Mouse (Mus musculus): ENCODE data around the gene Vmp1. TPM values are rescaled to one million over a fixed set of nuclear protein-coding genes. Genes with fewer than 3 reads are reported as not detected.

The Vmp1 gene
- polyA plus RNA-seq, 1 experiment from 2014 or later = 80.8 TPM

DNA sequence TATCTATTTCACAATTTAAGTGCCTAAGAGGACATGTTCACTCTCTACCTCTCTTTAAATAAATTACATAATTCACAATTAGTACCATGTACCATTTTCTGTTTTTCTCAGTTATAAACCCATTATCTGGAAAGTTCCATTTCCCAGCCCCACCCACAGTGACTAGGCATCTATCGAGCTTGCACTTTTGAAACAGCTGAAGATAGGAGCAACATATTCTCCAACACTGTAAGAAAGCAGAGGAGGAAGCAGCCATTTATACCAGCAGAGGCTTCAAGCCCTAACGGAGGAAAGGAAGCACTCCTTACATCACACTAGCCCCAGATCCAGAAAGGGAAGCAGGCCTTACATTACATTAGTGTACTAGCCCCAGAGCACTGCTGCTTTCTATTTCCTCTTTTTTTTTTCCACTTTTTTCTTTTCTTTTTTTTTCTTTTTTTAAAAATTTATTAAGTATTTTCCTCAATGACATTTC is 69.5 kb downstream of the Vmp1 start:
- Histone ChIP-seq H3K4me3 (replicated peaks) (no peak overlapping the region), H3K27me3 (no peaks in the 10 kb centered on the region), H3K36me3 (replicated peaks) (peaks cover 18% of the 10 kb centered on the region), H3K9me3 (replicated peaks) (no peaks in the 10 kb centered on the region), H3K9ac (peak overlapping the region; percentile 35), H3K4me1 (replicated peaks) (peaks cover 56% of the 10 kb centered on the region), H3K27ac (replicated peaks) (peak overlapping the region; percentile 96), H3K4me2 (peak overlapping the region; percentile 53)
- 11% methylated on average over 2 of the region's 2 CpGs for WGBS (ENCODE audit: insufficient replicate concordance)
- peak; percentile 82 for ATAC-seq (ENCODE audit: insufficient read depth)

- Histone ChIP-seq H3K9ac (no peak overlapping the region), H3K36me3 (replicated peaks) (peaks cover 31% of the 10 kb centered on the region), H3K4me1 (replicated peaks) (peaks cover 58% of the 10 kb centered on the region), H3K9me3 (replicated peaks) (no peaks in the 10 kb centered on the region), H3K4me2 (no peak overlapping the region), H3K4me3 (replicated peaks) (no peak overlapping the region), H3K27me3 (no peaks in the 10 kb centered on the region), H3K27ac (replicated peaks) (peak overlapping the region; percentile 16; the same call in 1 of the 2 replicates)
- WGBS (ENCODE audit: insufficient replicate concordance) = 84% methylated on average over 1 of the region's 1 CpGs
- ATAC-seq (ENCODE audit: insufficient read depth) = no peak
Observed at GRCm38 (mm10) chr11:86611991-86612390, 71.6 kb downstream of the Vmp1 start.

DNA sequence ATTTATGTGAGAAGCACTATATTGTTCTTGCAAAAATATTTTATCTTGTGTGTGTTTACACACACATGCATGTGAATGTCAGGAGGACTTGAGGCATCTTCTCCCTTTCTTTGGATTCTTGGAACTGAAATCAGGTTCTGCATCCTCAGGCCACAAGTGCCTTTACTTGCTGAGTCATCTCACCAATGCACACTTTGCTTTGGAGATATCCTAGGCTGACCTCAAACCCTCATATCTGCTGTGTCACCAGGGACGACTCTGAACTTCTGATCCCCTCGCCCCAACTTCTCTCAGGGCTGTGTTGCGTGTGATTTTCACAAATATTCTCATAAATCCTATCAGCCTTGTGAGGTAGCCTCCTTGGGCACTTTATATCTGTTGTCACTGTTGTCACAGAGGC is 73.4 kb downstream of the Vmp1 start:
- peak overlapping the region; percentile 84 for H3K27ac ChIP-seq (replicated peaks)
- H3K36me3 ChIP-seq (replicated peaks) = peaks cover 36% of the 10 kb centered on the region
- peak overlapping the region; percentile 6; the same call in 1 of the 2 replicates for H3K4me2 ChIP-seq
- no peaks in the 10 kb centered on the region for H3K27me3 ChIP-seq
- no peak overlapping the region for H3K4me3 ChIP-seq (replicated peaks)
- H3K9me3 ChIP-seq (replicated peaks) = no peaks in the 10 kb centered on the region
- WGBS (ENCODE audit: insufficient replicate concordance) = 9% methylated on average over 3 of the region's 3 CpGs
- peaks cover 48% of the 10 kb centered on the region for H3K4me1 ChIP-seq (replicated peaks)
- H3K9ac ChIP-seq = no peak overlapping the region
- ATAC-seq (ENCODE audit: insufficient read depth) = peak; percentile 82

DNA sequence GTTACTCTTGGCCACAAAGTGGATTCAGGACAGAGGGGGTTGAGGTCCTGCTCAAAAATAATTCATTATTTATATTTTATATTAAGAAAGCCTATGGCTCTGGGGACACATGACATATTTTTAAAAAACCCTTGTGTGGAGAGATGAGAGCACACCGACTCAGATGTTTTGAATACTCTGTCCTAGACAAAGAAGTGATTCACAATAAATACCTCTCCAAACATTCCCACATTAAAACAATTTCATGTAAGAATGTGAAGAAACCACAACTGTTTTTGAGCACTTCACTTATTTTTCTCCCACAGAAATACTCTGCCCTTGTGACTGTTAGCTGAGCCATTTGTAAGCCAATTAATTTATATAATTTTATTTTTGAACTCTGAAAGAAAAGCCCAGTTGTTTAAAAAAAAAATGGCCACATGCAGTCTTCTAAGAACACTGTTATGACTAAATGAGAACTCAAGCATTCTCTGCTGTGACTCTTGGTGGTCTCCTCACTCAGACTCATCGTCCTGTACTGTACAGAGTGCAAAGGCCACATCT is 75.8 kb downstream of the Vmp1 start:
- WGBS (ENCODE audit: insufficient replicate concordance) = 75% methylated on average over 2 of the region's 2 CpGs
- H3K9ac ChIP-seq = no peak overlapping the region
- no peak overlapping the region for H3K4me2 ChIP-seq
- H3K36me3 ChIP-seq (replicated peaks) = peaks cover 42% of the 10 kb centered on the region
- no peak overlapping the region for H3K27ac ChIP-seq (replicated peaks)
- H3K4me3 ChIP-seq (replicated peaks) = no peak overlapping the region
- H3K4me1 ChIP-seq (replicated peaks) = peaks cover 37% of the 10 kb centered on the region
- ATAC-seq (ENCODE audit: insufficient read depth) = no peak
- H3K9me3 ChIP-seq (replicated peaks) = no peaks in the 10 kb centered on the region
- H3K27me3 ChIP-seq = no peaks in the 10 kb centered on the region

DNA sequence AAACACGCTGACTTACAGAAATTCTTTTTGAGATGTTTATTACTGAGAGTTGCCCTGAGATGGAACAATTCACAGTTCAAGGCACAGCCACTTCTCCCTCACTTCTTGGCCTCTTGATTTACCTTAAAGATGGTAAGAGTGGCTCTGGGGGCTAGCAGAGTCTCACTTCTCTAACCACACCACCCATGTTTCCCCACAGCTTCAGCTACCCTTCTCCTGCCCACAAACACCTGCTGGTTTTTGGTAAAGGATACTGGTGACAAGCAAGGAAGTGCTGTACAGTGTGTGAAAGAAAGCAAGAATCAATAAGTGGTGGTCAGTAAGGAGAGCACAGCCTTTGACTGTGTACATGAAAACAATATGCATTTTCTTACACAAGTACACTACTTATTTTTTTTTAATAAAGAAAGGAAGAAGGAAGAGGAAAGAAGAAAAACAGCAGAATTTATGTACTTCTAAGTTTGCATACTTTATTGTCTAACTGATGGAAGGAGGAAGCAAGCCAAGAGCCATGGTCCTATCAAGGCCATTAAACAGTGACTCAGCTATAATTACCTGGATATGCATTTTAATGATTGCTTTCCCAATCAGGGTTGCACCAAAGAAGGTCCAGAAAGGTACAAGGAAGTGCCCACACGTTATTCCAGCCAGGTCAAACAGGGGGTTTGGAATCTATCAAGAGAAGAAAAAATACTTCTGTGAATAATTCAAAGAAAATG is 76.9 kb downstream of the Vmp1 start:
- no peaks in the 10 kb centered on the region for H3K9me3 ChIP-seq (replicated peaks)
- H3K9ac ChIP-seq = no peak overlapping the region
- H3K4me1 ChIP-seq (replicated peaks) = peaks cover 29% of the 10 kb centered on the region
- no peak overlapping the region for H3K4me3 ChIP-seq (replicated peaks)
- H3K36me3 ChIP-seq (replicated peaks) = peaks cover 42% of the 10 kb centered on the region
- H3K4me2 ChIP-seq = no peak overlapping the region
- H3K27ac ChIP-seq (replicated peaks) = no peak overlapping the region
- no peak for ATAC-seq (ENCODE audit: insufficient read depth)
- H3K27me3 ChIP-seq = no peaks in the 10 kb centered on the region
- WGBS (ENCODE audit: insufficient replicate concordance) = 77% methylated on average over 2 of the region's 2 CpGs

DNA sequence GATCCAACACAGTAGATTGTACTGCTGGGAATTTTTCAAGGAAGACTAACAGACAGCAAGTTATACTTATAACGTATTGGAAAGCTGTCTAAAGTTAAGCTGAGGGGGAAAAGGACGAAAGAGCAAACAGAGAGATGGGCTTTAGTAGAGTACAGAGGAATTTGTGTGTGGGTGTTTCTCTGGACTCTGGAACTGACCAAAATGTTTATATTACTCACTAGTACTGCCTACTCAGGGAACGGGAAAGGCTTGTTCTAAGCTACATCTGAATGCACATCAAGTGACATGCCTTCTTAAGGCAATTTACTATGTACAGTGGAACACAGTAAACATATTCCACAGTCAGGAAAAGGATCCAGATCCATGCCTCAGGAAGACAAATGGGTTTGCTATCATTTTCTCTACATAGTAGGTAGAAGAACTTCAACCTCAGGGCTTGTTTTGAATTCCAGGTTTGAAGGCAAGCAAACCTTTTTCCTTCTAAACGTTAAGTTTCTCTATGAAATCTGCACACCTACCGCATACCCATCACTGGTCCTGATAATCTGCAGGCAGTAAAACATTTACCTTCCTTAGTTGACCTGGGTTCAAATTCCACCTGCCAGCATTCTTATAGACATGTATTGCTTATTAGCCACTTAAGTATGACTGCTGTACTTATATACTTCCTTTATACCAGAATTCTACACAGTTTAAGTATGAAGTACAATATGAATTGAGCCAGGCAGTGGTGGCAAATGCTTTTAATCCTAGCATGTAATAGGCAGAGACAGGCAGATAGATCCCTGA is 78.7 kb downstream of the Vmp1 start:
- no peak overlapping the region for H3K9ac ChIP-seq
- H3K4me3 ChIP-seq (replicated peaks) = no peak overlapping the region
- ATAC-seq (ENCODE audit: insufficient read depth) = no peak
- no peaks in the 10 kb centered on the region for H3K27me3 ChIP-seq
- H3K9me3 ChIP-seq (replicated peaks) = no peaks in the 10 kb centered on the region
- H3K4me1 ChIP-seq (replicated peaks) = peaks cover 13% of the 10 kb centered on the region
- WGBS (ENCODE audit: insufficient replicate concordance) = 71% methylated on average over 5 of the region's 5 CpGs
- peaks cover 39% of the 10 kb centered on the region for H3K36me3 ChIP-seq (replicated peaks)
- no peak overlapping the region for H3K4me2 ChIP-seq
- H3K27ac ChIP-seq (replicated peaks) = peak overlapping the region; percentile 48

GRCm38 (mm10) chr11:86604289-86604688 is 79.3 kb downstream of the Vmp1 start:
- Histone ChIP-seq H3K4me1 (replicated peaks) (peaks cover 10% of the 10 kb centered on the region), H3K27me3 (no peaks in the 10 kb centered on the region), H3K4me2 (no peak overlapping the region), H3K9ac (no peak overlapping the region), H3K27ac (replicated peaks) (peak overlapping the region; percentile 48), H3K4me3 (replicated peaks) (no peak overlapping the region), H3K36me3 (replicated peaks) (peaks cover 42% of the 10 kb centered on the region), H3K9me3 (replicated peaks) (no peaks in the 10 kb centered on the region)
- no peak for ATAC-seq (ENCODE audit: insufficient read depth)
- WGBS (ENCODE audit: insufficient replicate concordance) = 80% methylated on average over 3 of the region's 3 CpGs

DNA sequence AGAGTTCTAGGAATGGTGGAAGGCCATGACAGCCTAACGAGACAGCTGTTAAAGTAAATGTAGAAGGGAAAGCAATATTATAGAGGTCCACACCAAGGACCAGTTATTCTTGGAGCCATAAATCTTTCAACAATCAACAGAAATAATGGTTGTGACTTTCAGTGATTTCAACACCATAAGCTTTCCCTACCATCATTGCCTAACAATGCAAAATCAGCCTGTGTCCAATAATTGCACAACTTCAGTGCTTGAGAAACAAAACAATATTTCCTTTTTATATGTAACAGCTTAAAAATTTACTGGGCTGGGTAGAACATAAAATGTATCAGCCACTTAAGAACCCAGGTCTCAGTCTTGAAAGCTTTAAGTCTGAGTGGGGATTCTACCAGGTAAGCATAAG is 79.9 kb downstream of the Vmp1 start:
- ATAC-seq (ENCODE audit: insufficient read depth) = no peak
- peak overlapping the region; percentile 48 for H3K27ac ChIP-seq (replicated peaks)
- H3K4me2 ChIP-seq = no peak overlapping the region
- no peak overlapping the region for H3K9ac ChIP-seq
- no peaks in the 10 kb centered on the region for H3K27me3 ChIP-seq
- no peaks in the 10 kb centered on the region for H3K9me3 ChIP-seq (replicated peaks)
- no peak overlapping the region for H3K4me3 ChIP-seq (replicated peaks)
- whole genome bisulfite sequencing (ENCODE audit: insufficient replicate concordance) = 83% methylated on average over 1 of the region's 1 CpGs
- H3K4me1 ChIP-seq (replicated peaks) = peaks cover 10% of the 10 kb centered on the region
- peaks cover 43% of the 10 kb centered on the region for H3K36me3 ChIP-seq (replicated peaks)

DNA sequence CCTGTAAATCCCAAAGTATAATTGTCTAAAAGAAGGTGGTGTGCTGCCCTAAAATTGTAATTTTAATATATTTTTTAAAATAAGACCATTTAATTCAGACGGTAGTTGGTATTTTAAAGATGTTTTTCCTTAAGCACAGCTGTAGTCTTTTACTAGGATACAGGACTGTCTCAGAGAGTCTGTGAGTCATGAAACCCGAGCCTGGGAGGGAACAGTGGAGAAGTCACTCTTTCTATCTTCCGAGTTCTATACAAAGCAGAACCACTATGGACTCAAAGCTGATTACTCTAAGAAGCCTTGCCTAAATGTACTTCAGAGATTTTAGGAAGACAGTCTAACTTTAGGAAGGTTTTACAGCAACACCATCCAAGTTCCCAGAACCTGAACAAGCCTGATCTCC is 81.5 kb downstream of the Vmp1 start:
- peaks cover 34% of the 10 kb centered on the region for H3K36me3 ChIP-seq (replicated peaks)
- no peak overlapping the region for H3K27ac ChIP-seq (replicated peaks)
- no peak overlapping the region for H3K4me3 ChIP-seq (replicated peaks)
- no peak overlapping the region for H3K9ac ChIP-seq
- no peak for ATAC-seq (ENCODE audit: insufficient read depth)
- H3K4me1 ChIP-seq (replicated peaks) = peaks cover 9% of the 10 kb centered on the region
- H3K4me2 ChIP-seq = no peak overlapping the region
- H3K27me3 ChIP-seq = no peaks in the 10 kb centered on the region
- H3K9me3 ChIP-seq (replicated peaks) = no peaks in the 10 kb centered on the region
- 74% methylated on average over 3 of the region's 3 CpGs for WGBS (ENCODE audit: insufficient replicate concordance)

GRCm38 (mm10) chr11:86600209-86600557 is 83.5 kb downstream of the Vmp1 start:
- no peak overlapping the region for H3K4me3 ChIP-seq (replicated peaks)
- WGBS (ENCODE audit: insufficient replicate concordance) = 91% methylated on average over 7 of the region's 7 CpGs
- H3K4me1 ChIP-seq (replicated peaks) = peaks cover 14% of the 10 kb centered on the region; the same call in 1 of the 2 replicates
- no peaks in the 10 kb centered on the region for H3K9me3 ChIP-seq (replicated peaks)
- no peaks in the 10 kb centered on the region for H3K27me3 ChIP-seq
- ATAC-seq (ENCODE audit: insufficient read depth) = no peak
- no peak overlapping the region for H3K27ac ChIP-seq (replicated peaks)
- H3K9ac ChIP-seq = no peak overlapping the region
- H3K36me3 ChIP-seq (replicated peaks) = peaks cover 22% of the 10 kb centered on the region
- H3K4me2 ChIP-seq = no peak overlapping the region
